Mouse (Mus musculus) brain, embryonic 14.5 days (tissue): ENCODE measurements around the gene Tex36.

Experiments
- CTCF ChIP-seq: fragments of 200-500 bp; IDR thresholded peaks from 2 replicates; pipeline ENCODE4 v1.5.1; 2012; ENCODE audit warnings: inconsistent platforms, mild to moderate bottlenecking, moderate library complexity, borderline replicate concordance; ENCODE audit not compliant: insufficient read depth, insufficient read length; ENCODE audit errors: extremely low read depth
- POLR2A ChIP-seq: fragments of 200-500 bp; IDR thresholded peaks from 2 replicates; pipeline ENCODE4 v1.6.1; 2012; ENCODE audit warnings: mild to moderate bottlenecking, inconsistent platforms, borderline replicate concordance; ENCODE audit not compliant: poor library complexity, insufficient read depth, insufficient read length, severe bottlenecking; ENCODE audit errors: extremely low read depth

DNA sequence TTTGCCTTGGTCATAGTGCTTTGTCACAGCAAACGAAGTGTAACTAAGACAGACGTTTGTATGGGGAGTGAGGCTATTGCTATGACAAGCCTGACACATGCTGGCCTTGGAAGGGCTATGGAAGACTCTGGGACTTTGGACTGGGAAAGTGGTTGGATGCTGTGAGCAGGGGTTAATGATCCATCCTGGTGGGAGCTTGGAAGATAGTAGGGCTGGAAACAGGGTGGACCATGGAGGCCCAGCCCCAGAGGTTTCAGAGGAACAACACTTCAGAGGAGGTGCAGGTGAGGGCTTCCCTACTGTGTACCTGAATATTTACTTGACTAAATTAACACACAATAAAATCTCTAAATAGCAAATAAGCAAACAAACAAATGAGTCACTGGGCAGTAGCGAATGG is 56.3 kb downstream of the Tex36 start:
- no peak for TF ChIP-seq CTCF
- no peak for TF ChIP-seq POLR2A
